Mouse (Mus musculus): ENCODE results near the gene Acadvl. TPM values are rescaled to one million over a fixed set of nuclear protein-coding genes. Genes with fewer than 3 reads are reported as not detected.
A peak's percentile ranks its signal among the peaks of the same experiment; 100 is the strongest.

Gene Acadvl
- polyA plus RNA-seq, 1 experiment = 36.0 TPM

DNA sequence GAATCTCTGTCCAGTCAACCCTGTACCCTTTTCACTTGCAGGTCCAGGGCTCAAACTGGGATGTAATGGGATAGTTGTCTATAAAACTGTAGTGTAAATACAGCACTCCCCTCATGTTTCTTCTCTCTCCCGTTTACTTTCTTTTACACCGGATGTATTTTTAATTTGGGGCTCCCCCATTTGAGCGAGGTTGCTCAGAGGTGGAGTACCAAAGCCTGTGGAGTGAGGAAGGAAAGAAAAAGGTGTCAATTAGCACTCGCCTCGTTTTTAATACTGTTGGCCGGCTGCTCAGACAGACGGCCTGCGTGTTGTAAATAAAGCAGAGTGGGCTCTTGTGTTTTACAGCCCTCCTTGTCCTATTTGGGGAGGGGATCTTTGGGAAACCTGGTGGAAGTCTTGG lies 15.5 kb downstream of the Acadvl start:
- TF ChIP-seq CTCF (IDR thresholded peaks at IDR 0.05; ENCODE audit: borderline replicate concordance, extremely low read depth, insufficient read depth, insufficient read length) (no peak), POLR2A (IDR thresholded peaks at IDR 0.05; ENCODE audit: borderline replicate concordance, extremely low read depth, insufficient read depth, insufficient read length, poor library complexity, severe bottlenecking) (no peak)
- no peak for DNase-seq (ENCODE audit: low read depth)

DNA sequence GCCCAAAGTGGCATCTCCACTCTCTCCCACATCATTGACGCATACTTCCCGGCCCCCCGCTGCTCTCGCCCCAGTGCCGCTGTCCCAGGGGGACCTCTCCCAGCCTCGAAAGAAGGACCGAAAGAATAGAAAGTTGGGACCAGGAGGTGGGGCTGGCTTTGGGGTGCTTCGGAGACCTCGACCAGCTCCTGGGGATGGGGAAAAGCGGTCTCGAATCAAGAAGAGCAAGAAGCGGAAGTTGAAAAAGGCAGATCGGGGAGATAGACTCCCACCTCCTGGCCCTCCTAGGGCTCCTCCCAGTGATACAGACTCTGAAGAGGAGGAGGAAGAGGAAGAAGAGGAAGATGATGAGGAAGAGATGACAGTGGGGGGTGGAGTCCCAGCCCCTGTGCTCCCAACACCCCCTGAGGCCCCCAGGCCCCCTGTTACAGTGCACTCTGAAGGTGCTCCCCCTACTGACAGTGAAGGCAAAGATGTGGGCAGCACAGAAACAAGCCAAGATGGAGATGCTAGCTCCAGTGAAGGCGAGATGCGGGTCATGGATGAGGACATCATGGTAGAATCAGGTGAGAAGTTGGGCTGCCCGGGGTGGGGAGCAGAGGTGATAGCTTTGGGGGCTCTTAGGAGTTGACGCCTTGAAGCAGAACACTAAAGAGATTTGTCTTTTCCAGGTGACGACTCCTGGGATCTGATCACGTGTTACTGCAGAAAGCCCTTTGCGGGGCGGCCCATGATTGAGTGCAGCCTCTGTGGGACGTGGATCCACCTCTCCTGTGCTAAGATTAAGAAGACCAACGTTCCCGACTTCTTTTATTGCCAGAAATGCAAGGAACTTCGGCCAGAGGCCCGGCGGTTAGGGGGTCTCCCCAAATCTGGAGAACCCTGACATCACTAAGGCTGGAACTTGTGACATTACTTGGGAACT lies 16.4 kb downstream of the Acadvl start:
- DNase-seq (ENCODE audit: low read depth) = no peak
- TF ChIP-seq CTCF (IDR thresholded peaks at IDR 0.05; ENCODE audit: borderline replicate concordance, extremely low read depth, insufficient read depth, insufficient read length) = peak; percentile 21; the same call in 1 of the 2 replicates
- no peak for TF ChIP-seq POLR2A (IDR thresholded peaks at IDR 0.05; ENCODE audit: borderline replicate concordance, extremely low read depth, insufficient read depth, insufficient read length, poor library complexity, severe bottlenecking)

DNA sequence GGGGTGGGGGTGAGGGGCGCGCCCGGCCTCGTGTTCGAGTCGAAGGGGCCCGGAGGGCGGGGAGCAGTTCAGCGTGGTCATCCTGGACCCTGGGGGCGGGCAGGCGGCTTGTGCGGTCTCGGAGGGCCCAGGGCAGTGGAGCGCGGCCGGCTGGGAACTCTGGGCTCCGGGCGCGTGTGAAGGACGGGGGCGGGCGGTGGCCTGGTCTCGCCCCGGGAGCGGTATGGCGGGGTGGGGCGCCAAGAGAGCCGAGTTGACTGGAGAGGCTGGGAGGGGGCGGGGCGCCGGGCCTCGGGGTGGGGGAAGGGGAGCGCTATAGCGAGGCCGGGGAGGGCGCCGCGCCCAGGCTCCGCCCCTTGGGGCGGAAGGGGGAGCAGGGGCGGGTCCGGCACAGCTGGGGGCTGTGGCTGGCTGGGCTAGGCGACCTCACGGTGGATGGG lies 18.1 kb downstream of the Acadvl start:
- peak; percentile 84 for DNase-seq (ENCODE audit: low read depth)
- TF ChIP-seq POLR2A (IDR thresholded peaks at IDR 0.05; ENCODE audit: borderline replicate concordance, extremely low read depth, insufficient read depth, insufficient read length, poor library complexity, severe bottlenecking) = 0 out of 2 replicates have a peak, but pooled peaks have one; percentile 41
- TF ChIP-seq CTCF (IDR thresholded peaks at IDR 0.05; ENCODE audit: borderline replicate concordance, extremely low read depth, insufficient read depth, insufficient read length) = no peak

DNA sequence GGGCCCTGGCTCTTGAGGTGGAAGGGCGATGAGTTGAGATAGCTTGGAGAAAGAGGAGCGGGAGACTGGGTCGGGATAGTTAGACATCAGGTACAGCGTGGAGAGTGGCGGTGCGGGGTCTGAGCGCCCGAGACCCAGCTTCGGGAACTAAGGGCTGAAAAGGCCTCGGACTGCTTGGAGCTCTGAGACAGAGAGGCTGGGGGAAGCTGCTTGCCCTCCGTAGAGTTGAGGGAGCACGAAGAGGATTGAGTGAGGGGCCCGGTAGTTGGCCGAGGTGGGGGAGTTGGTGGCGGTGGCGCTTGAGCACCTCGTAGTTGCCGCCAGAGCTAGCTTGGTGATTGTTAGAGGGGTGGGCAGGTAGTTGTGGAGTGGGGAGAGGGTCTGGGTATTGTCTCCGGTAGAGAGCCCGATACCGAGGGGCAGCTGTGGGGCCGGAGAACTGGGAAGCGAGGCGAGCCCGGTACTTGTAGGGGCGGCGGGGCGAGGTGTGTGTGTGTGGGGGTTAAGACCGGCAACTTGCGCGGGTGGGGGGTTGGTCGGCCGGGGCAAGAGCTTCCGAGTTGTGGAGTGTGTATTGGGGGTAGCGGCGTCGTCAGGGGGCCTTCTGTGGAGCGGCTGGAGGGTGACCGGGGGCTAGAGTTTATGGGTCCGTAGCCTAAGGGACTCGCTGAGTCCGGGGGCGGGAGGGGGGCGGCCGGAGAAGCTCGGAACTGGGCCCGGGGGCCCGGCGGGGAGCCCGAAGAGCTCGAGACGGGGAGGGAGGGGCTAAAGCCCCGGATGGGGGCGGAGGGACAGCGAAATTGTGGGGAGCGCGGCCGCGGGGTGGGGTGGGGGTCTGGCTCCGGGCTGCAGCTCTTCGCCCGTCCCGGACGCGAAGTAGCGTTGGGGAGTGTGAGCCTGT lies 18.8 kb downstream of the Acadvl start:
- DNase-seq (ENCODE audit: low read depth) = peak; percentile 61

DNA sequence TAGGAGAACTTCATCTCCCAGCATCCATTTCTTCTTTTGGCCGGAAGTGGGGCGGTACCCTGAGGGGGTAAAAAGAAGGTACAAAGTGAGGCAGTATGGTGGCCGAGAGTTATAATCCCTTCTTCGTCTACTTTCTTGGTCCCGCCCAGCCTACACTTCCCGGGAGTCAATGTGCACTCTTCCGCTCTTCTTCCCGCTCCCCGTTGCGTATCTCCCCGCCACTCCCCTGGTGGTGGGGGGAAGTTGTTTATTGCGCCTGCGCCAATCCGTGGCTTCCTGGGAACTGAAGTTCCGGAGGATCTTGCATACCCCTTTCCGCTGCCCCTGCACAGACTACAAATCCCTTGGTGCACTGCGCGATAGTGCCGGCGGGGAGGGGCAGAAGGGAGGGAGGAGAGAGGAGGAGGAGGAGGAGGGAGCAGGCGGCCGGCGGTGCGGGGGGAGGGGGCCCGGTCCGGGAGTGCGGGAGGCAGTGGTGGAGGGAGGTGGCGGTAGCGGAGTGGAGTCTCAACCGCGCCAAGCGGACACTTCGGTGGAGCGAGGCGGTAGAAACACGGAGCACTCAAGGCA lies 19.7 kb downstream of the Acadvl start, which contains the start of gene Phf23:
Phf23 (plus strand) TSS at position 387 of the 570 bp plus-strand sequence.
- TF ChIP-seq CTCF (IDR thresholded peaks at IDR 0.05; ENCODE audit: borderline replicate concordance, extremely low read depth, insufficient read depth, insufficient read length) = peak; percentile 37; the same call in 1 of the 2 replicates
- TF ChIP-seq POLR2A (IDR thresholded peaks at IDR 0.05; ENCODE audit: borderline replicate concordance, extremely low read depth, insufficient read depth, insufficient read length, poor library complexity, severe bottlenecking) = peak; percentile 41; the same call in 1 of the 2 replicates
- DNase-seq (ENCODE audit: low read depth) = peak; percentile 100

More for the DNA sequence above, 18.8 kb downstream of the Acadvl start:
- TF ChIP-seq POLR2A (IDR thresholded peaks at IDR 0.05; ENCODE audit: borderline replicate concordance, extremely low read depth, insufficient read depth, insufficient read length, poor library complexity, severe bottlenecking) (no peak), CTCF (IDR thresholded peaks at IDR 0.05; ENCODE audit: borderline replicate concordance, extremely low read depth, insufficient read depth, insufficient read length) (no peak)

DNA sequence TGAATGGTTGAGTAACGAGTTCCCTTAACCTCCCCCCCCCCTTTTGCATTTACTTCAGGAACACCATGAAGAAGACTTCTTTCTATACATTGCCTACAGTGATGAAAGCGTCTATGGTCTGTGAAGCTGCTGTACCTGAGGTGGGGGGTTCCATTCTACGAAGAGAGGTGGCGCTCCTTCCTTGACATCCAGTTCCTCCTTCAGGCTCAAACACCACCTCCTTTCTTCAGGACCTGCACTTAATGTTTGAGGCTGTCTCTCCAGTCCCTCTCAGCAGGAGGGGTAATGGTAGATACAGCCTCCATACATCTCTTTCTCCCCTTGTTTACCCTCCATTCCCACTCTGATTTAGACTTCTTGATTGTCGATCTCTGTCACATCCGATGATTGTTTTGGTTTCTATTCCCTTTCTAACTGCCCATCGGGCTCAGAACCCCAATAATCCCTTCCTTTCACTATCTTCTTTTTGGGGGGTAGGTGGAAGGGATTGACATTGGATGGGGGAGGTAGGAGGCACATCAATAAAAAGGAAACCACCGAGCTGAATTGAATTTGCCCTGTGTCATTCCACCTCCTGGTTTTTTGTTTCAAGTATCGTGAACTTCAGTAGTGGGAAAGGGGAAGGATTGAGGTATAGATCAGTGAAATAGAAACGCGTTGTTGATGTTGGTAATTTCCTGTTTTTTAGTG lies 20.7 kb downstream of the Acadvl start:
- no peak for DNase-seq (ENCODE audit: low read depth)
- TF ChIP-seq POLR2A (IDR thresholded peaks at IDR 0.05; ENCODE audit: borderline replicate concordance, extremely low read depth, insufficient read depth, insufficient read length, poor library complexity, severe bottlenecking) (no peak), CTCF (IDR thresholded peaks at IDR 0.05; ENCODE audit: borderline replicate concordance, extremely low read depth, insufficient read depth, insufficient read length) (no peak)

DNA sequence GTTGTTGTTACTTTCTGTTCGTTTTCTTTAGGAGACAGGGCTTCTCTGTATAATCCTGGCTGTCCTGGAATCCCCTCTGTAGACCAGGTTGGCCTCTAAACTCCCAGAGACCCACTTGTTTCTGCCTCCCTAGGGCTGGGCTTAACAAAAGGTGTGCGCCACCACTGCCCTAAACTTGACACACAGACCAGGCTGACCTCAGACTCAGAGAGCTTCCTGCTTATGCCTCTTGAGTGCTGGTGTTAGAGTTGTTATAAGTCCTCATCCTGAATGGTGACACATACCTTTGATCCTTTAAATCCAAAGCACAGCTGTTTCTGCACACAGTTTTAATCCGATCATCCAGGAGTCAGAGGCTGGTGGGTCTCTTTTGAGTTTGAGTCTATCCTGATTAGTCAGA lies 22.3 kb downstream of the Acadvl start:
- DNase-seq (ENCODE audit: low read depth) = no peak
- TF ChIP-seq POLR2A (IDR thresholded peaks at IDR 0.05; ENCODE audit: borderline replicate concordance, extremely low read depth, insufficient read depth, insufficient read length, poor library complexity, severe bottlenecking) = no peak

DNA sequence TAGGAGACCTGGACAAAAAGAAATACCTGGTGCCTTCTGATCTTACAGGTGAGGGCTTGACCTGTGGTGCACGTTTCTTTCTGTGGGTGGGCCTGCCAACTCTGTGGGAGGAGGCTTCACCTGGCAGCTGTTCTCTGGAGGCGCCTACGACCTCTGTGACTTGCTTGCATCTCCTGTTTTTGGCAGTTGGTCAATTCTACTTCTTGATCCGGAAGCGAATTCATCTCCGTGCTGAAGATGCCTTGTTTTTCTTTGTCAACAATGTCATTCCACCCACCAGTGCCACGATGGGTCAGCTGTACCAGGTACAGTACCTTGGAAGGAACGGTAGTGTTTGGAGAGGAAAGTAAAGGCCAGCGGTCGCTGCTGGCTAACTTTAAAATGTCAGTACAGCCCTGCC lies 22.8 kb downstream of the Acadvl start:
- TF ChIP-seq POLR2A (IDR thresholded peaks at IDR 0.05; ENCODE audit: borderline replicate concordance, extremely low read depth, insufficient read depth, insufficient read length, poor library complexity, severe bottlenecking) (no peak), CTCF (IDR thresholded peaks at IDR 0.05; ENCODE audit: borderline replicate concordance, extremely low read depth, insufficient read depth, insufficient read length) (no peak)
- no peak for DNase-seq (ENCODE audit: low read depth)

DNA sequence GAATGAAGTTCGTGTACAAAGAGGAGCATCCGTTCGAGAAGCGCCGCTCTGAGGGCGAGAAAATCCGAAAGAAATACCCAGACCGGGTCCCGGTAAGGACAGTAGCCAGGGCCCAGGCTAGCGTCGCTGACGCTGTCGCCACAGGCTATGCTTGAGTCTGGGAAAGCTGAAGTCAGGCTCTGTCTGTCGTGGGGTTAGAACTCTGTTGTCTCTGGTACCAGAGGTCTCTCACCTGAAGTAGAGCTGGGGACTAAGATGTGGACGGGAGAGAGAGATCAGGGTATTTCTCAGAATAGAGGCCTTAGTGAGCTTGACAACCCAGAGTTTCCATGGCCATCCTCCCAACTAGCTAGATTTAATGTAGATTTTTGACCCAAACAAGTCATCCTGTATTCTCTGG lies 23.5 kb downstream of the Acadvl start:
- no peak for DNase-seq (ENCODE audit: low read depth)
- TF ChIP-seq POLR2A (IDR thresholded peaks at IDR 0.05; ENCODE audit: borderline replicate concordance, extremely low read depth, insufficient read depth, insufficient read length, poor library complexity, severe bottlenecking) (no peak), CTCF (IDR thresholded peaks at IDR 0.05; ENCODE audit: borderline replicate concordance, extremely low read depth, insufficient read depth, insufficient read length) (no peak)

Data from brain, embryonic 14.5 days (tissue).